Mouse (Mus musculus): ENCODE results near the gene Pard6a. TPM values are rescaled to one million over a fixed set of nuclear protein-coding genes. Genes with fewer than 3 reads are reported as not detected.

Pard6a gene
- 10 to 100 TPM; 10.7 to 14.0 TPM for total RNA-seq (2021)
- long read RNA-seq, experiment 1, transcript Pard6a-206 (3 exons, 678 nt), result major isoform, 5 of 21 reads
- long read RNA-seq, experiment 1, partial matches to known transcripts, result 1 of 21 reads
- long read RNA-seq, experiment 1, other reads (novel, unspliced or antisense), result 5 of 21 reads
- long read RNA-seq, experiment 2, transcript Pard6a-205 (3 exons, 1,261 nt), result major isoform, 5 of 11 reads
- long read RNA-seq, experiment 2, partial matches to known transcripts, result 1 of 11 reads
- long read RNA-seq, experiment 2, other reads (novel, unspliced or antisense), result 3 of 11 reads

DNA sequence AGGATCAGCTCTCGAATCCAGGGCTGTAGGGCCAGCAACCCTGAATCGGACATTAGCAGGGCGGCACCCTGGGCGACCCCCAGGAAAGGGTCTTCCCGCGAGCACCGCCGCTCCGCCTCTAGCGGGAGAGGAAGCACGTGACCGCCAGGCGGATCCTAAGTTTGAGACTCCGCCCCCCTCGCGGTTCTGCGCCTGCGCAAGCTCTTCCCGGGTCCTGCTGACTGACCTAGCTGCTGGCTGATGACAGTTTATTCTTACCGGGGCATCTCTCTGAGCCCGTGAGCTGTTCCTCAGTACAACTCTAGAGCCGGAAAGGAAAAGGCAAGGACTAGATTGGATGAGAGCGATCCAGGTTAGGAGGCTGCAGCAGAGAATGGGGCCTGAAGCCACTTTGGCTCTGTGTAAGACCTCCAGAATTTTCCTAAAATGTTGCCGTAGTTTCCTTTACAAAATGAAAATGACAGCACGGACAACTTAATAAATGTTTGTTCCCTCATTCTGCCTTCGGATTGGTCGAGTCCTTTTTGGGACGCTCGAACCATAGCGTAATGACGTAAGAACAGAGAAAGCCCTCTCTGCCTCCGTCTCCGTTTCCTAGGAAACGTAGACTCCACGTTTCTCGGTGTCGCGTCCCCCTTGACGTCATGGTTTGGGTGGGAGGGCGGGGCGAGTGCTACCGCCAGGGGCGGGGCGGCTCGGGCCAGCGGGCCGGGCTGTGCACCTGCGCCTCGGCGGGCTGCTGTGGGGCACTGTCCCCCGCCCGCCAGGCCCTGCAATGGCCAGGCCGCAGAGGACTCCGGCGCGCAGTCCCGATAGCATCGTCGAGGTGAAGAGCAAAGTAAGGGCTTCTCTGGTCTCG is at the start of gene Pard6a, which contains the start of gene Acd:
TSS of gene Pard6a (plus strand) at position 183 of the 859 bp plus-strand sequence.
TSS of gene Acd (minus strand) at position 137 of the 859 bp plus-strand sequence.
- peak; percentile 98 for DNase-seq

DNA sequence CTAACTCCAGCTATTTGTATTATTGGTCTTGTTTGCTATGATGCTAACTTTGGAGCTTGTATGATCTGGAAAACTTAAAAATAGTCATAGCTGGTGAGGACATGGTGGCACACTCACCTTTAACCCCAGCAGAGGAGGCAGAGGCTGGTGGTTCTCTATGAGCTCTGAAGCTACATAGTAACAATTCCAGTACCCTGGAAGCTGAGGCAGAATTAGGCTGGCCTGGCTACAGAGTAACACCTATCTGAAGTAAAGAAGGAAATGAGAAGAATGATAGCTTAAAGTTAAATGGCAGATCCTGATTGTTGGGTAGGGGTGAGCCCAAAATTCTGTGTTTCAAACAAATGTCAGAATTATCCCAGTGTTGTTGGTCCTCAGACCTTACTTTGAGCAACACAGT is 43.3 kb upstream of the Pard6a start:
- no peak for DNase-seq

DNA sequence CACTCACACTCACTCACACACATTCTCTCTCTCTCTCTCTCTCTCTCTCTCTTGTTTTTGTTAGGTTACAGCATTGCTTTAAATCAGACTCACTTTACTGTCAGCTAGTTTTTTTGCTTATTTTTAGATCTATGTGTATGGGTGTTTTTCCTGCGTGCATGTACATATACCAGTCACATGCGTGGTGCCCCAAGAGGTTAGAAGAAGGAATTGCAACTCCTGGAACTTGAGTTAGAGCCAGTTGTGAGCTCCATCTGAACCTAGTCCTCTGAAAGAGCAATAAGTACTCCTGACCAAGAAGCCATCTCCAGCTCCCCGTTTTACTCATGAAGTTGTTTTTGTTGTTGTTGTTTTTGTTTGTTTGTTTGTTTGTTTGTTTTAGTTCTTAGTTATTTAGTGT is 39.8 kb upstream of the Pard6a start:
- DNase-seq, result peak in 1 of 2 experiments; percentile 12

DNA sequence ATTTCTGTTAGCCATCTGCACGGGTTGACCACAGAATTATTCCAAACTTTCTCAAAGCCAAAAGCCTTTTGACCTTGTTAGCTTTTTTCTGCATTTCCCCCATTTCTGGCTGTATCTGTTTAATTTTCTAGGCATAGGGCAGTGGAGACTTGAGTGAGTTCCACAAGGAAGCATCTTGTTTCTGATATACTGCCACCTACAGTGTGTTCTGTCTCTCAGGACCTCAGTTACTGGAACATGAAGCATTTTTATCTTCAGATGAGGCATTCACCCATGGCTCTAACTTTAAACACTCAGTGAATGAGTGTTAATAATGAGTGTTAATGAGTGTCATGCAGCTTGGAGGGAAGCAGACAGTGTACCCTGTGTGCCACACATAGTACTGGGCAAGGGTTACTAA is 23.1 kb upstream of the Pard6a start:
- DNase-seq, result no peak

DNA sequence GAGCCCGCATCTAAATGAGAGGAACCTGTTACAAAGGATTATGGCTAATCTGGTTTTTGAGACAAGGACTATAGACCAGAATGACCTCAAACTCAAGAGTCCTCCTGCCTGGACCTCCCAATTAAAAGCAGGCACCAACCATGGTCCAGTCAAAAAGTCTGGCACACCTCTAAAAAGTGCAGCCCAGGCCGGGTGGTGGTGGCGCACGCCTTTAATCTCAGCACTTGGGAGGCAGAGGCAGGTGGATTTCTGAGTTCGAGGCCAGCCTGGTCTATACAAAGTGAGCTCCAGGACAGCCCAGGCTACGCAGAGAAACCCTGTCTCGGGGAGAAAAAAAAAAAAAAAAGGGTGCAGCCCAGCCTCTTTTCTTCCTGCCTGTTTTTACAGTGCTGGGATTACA is 15.6 kb upstream of the Pard6a start:
- DNase-seq, result no peak

DNA sequence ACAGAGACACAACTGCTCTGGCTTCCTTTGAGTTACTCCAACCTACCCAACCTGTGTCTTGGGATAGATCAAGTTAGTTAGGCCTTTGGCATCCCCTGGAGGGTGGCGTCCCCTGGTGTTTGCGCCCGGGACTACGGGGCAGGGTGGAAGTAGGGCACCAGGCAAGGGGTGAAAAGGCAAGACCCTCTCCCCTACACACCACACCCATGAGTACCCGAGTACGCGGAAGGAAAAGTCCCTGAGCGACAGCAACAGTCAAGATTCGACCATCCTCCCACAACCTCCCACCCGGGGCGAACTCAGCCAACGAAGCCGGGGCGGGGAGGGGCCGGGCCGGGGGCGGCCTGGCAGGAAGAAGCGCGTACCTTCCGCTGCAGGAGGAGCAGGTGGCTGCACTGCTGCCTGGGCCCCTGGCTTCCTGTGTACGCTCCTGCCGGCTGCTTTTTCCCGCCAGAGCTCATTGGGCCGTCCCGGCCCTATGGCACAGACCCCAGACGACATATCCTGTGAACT is 15.1 kb upstream of the Pard6a start, which contains the start of gene Carmil2:
TSS of gene Carmil2 (plus strand) at position 479 of the 513 bp plus-strand sequence.
- peak; percentile 67 to 77 for DNase-seq

DNA sequence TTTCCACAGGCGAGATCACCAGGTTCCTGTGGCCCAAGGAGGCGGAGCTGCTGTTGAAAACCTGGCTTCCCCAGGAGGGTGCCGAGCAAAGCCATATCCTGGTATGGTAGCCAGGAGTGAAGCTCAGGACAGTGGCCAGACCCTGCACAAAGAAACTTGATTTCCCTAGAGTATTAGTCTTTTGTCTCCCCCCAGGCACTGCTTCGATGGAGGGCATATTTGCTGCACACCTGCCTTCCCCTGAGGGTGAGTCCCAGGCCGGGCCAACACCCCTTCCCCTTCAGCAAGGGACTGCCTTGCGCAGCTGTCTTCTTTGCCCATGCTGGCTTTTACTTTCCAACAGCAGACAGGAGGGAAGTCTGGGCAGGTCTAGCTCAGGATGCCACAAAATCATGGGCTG is 14.4 kb upstream of the Pard6a start:
- DNase-seq, result no peak

DNA sequence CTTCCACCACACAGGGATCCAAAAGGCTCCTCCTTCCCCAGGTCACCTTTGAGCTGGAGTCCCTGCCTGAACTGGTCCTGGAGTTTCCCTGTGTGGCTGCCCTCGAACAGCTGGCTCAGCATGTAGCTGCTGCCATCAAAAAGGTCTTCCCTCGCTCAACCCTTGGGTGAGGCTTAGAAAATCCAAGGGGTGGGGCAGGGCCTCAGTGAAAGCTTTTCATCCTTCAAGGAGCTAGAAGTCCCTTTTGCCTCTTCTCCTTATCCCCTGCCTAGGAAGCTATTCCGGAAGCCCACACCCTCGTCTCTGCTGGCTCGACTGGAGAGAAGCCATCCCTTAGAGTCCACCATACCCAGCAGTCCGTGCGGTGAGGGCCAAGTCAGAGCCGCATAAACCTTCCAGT is 13.4 kb upstream of the Pard6a start:
- DNase-seq, result no peak

DNA sequence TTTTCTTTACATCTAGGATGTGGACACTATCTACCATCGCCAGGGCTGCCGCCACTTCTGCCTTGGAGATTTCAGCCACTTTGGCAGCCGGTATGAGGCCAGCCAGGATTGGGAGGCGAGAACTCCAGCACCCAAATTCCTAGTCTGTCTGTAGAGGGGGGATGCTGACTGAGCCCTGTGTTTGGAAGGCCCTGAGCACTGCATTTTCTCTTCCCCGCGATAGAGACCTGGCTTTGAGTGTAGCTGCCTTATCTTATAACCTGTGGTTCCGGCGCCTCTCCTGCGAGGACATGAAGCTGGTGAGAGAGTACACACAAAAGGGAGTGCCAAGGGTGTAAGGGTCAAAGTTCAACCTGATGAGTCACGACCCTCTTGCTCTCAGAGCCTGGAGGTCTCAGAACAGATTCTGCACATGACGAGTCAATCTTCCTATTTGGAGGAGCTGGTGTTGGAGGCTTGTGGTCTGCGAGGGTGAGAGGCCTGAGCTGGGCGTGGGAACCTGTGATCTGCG is 12.7 kb upstream of the Pard6a start:
- DNase-seq, result no peak

DNA sequence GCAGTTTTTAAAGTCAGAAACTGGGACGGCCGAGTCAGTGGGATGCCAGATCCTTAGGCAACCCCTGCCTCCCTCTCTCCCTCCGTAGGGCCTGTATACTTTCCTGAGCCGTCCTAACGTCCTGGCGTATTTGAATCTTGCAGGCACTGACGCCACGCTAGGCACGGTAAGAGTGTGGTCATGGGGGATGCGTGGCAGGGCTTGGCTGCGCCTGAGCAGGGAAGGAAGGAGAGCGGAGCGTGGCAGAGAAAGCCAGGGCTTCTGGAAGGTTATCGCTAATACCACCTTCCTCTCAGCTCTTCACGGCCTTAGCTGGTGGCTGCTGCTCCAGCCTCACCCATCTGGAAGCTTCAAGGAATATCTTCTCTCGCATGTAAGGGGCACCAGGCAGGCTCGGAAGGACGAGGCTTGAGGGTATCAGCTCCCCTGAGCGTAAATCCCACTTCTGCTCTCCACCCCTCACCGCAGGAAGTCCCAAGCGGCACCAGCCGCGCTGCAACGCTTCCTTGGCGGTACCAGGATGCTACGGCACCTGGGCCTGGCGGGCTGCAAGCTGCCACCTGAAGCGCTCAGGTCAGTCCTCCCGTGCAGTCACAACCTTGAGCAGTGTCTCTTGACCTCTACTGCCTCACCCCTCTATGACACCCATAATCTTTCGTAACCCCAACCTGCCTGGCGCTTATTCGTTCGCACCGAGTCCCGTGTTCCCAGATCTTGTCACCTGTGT is 11.5 kb upstream of the Pard6a start:
- no peak for DNase-seq

DNA sequence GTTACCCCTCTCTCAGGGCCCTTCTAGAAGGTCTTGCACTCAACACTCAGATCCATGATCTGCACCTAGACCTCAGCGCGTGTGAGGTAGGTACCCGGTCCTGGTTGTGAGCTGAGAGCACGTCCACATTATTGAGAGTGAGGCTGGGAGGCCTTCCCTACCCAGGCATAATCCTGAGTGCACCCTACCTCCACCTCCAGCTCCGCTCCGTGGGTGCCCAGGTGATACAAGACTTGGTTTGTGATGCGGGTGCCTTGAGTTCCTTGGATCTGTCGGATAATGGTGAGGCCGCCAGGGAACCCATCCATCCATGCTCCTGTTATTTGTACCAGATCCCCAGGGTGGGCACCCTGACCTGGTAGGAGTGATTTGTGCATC is 11.0 kb upstream of the Pard6a start:
- DNase-seq, result no peak

DNA sequence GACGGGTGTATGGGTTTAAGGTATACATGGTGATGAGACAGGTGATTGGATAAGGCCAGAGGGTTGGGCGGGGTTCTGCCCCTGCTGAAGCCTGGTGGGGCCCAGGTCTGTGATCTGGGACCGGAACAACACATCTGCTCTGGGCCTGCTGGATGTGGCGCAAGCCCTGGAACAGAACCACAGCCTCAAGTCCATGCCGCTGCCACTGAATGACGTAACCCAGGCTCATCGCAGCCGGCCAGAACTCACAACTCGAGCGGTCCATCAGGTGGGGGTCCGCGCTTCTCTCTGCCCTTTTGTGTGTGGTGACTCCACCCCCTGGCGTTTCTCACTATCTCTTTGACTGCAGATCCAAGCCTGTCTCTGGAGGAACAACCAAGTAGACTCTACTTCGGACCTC is 10.0 kb upstream of the Pard6a start:
- no peak for DNase-seq

DNA sequence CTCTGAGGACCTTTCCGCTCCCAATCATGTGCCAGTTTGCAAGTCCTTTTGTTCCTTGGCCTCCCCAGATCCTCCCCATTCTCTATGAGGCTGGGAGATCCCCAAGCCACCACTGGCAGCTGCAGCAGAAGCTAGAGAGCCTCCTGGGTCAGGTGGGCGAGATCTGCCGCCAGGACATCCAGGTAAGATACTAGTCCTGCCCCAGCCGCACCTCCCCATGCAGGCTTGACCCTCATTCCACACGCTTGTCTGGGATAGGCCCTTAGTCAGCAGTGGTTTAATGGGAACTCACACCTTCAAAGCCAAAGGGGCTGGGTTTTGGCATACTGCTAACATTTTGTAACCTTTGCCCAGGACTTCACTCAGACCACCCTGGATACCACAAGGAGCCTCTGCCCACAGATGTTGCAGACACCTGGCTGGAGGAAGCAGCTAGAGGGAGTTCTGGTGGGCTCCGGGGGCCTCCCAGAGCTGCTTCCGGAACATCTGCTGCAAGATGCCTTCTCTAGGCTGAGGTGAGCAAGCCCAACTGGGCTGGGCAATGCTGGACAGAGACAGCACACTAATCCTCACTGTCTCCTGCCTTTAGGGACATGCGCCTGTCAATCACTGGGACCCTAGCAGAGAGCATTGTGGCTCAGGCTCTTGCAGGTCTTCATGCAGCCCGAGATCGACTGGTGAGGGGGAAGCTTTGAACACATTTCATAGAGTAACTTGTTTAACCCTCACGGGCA is 8.3 kb upstream of the Pard6a start:
- no peak for DNase-seq

DNA sequence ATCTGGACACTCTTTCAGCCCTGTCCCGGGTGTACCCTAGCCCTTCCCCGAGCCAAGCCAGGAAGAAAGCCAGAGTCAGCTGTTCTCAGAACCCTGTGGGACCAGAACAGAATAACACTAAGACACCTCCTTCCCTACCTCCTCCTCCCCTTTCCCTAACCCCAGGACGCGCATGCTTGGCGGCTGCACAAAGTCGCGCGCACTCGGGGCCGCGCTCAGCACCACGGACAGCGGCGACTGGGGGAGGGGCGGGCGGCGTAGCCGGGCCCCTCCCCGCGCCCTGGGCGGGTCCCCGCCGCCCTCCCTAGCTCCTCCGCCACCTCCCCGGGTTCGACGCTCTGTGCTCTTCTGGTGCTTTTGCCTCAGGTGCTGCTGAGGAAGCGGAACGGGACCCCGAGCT is 7.3 kb upstream of the Pard6a start:
- DNase-seq, result peak; percentile 80 to 85

DNA sequence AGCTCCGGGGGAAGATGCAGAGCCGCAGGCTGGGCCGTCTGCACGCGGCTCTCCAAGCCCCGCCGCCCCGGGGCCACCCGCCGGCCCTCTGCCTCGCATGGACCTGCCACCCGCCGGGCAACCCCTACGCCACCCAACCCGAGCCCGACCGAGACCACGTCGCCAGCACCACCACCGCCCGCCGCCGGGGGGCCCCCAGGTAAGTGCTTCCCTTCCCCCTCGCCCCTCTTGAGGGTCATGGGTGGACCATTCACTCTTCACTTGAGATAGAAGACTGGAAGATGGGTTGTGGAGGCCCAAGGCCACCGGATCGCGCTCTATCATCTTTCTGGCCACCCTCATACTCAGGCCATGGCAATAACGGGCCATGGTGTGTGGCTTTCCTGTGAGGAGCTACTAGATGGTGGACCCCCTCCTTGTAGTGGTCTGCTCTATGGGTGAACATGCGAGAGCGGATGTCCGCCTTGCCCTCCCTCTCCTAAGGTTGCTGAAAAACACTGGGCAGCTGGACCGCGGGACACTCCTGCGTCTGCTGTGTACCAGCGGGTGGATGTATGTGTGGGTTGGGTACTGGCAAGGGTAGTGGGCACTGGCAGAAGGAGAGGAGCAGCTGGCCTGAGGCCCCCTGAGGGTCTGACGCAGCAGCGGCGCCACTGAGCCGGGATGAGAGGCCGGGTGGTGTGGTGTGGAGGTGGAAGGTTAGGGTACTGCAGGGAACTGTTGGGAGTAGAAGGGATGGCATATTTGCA is 6.7 kb upstream of the Pard6a start:
- DNase-seq, result peak in 1 of 2 experiments; percentile 31

DNA sequence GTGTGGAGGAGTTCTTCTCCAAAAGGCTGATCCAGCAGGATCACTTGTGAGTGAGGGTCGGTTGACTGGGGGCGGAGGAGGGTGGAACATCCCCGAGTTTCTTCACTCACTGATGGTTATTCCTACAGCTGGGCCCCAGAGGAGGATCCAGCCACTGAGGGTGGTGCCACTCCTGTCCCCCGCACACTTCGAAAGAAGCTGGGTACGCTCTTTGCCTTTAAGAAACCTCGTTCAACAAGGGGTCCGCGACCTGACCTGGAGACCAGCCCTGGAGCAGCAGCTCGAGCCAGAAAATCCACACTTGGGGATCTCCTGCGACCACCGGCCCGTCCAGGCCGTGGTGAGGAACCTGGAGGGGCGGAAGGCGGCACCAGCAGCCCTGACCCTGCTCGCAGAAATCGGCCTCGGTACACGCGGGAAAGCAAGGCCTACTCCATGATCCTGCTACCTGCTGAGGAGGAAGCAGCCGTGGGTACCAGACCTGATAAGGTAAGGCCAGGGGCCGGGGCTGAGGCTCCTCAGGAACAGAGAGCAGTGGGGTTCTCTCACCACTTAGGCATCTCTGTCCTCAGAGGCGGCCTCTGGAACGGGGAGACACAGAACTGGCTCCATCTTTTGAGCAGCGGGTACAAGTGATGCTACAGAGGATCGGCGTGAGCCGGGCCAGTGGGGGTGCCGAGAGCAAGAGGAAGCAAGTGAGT is 5.7 kb upstream of the Pard6a start:
- DNase-seq, result no peak

DNA sequence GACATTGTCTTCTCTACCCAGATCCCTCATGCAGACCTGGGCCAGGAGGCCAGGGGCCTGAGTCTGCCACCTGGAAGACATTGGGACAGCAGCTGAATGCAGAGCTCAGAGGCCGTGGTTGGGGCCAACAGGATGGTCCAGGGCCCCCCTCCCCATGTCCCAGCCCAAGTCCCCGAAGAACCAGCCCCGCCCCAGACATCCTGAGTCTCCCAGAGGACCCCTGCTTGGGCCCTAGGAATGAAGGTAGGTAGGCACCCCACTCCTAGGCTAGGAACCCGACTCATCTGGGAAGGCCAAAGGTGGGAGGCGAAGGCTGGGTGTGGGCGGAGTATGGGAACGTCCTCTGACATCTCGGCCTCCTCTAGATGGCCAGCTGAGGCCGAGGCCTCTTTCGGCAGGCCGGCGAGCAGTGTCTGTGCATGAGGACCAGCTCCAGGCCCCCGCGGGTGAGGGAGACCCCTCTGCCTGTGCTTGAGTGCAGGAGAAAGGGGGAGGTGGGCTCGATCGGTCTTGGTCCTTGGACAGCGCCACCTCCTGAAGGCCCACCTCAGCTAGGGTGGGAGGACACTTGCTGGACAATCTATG is 3.7 kb upstream of the Pard6a start:
- DNase-seq, result no peak

DNA sequence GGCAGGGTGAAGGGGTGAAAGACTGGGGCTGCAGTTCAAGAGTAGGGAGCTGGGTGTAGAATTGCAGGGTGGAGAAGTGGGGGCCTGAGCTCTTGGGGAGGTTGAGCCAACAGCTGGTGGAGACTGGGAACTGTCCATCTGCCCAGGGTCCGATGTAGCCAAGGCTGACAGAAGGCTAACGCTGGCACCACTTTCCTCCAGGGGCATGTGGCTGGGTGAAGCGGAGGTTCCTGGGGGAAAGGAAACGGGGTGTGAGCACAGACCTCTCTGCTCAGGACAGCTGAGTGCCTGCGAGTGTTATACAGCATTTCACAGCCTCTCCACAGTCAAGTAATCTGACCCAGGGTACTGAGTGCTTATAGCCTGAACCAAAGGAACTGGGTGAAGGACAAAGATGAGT is 2.2 kb upstream of the Pard6a start:
- no peak for DNase-seq

DNA sequence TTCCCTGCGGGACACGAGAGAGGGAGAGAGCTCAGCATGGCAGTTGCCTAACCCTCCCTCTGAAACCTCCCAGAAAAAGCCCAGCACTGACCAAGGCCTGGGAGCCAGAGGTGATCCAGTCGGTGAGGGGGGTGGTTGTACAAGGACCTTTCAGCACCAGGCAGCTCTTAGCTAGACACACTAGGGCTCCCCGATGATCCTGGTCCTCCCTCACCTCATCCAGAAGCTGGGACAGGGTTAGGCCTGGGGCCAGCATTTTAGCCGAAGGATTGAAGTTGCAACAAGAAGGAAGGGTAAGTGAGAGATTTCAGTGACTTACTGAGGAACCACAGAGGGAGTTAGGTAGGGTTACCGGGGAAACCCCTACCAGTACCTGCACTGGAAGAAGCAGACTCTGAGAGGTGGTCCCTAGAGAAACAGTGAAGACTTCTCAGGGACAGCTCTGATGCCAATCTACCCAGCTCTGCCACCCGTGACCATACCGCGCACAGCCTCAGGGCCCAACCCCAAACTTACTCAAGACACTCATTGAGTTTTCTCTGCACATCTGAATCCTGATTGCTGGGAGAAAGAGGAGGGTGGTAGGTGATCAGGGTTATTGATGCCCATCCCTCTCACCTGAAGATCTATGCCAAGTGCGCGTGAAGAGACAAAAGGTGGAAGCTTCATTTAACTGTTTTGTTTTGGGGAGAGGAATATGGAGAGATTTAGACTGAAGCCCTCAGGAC is 1.3 kb upstream of the Pard6a start:
- DNase-seq, result no peak
